ENCODE assay signal across 29 mouse cellular contexts in genomic region chr1:188420543-188420942, GRCm38 (mm10).
A peak's percentile ranks its signal among the peaks of the same experiment; 100 is the strongest.
DNase-seq lines count a peak whose midpoint lies in the region; ATAC-seq and TF ChIP-seq lines count a peak whose summit lies in the region.
"Had no signal": no experiment of that assay in that cellular context is flagged by ENCODE, and none has a peak within 500 bp of the region (broad histone marks: within the 10 kb centered on the region; RNA-seq: fewer than 3 reads in every experiment).

No protein-coding gene starts in this region.

- H3K36me3 ChIP-seq in hindbrain, embryonic 13.5 days: no peaks in the 10 kb centered on the region
- H3K36me3 ChIP-seq: embryonic facial prominence, embryonic 13.5 days; embryonic facial prominence, embryonic 15.5 days; forebrain, embryonic 10.5 days; forebrain, embryonic 12.5 days; forebrain, embryonic 15.5 days; G1E had no signal

- no peak overlapping the region for H3K4me2 ChIP-seq in hindbrain, embryonic 13.5 days
- H3K4me2 ChIP-seq: embryonic facial prominence, embryonic 13.5 days; embryonic facial prominence, embryonic 15.5 days; forebrain, embryonic 12.5 days; forebrain, embryonic 15.5 days had no signal

- no peaks in the 10 kb centered on the region for H3K4me1 ChIP-seq in hindbrain, embryonic 13.5 days (replicated peaks)
- H3K4me1 ChIP-seq: embryonic facial prominence, embryonic 13.5 days; embryonic facial prominence, embryonic 15.5 days; forebrain, embryonic 10.5 days; forebrain, embryonic 12.5 days; forebrain, embryonic 15.5 days had no signal

- intact Hi-C loops in left cerebral cortex, adult 2 months (cut with DNase I): no loop called here

- 87% methylated on average over 2 of the region's 2 CpGs for WGBS in hindbrain, embryonic 13.5 days

- TF ChIP-seq CTCF in left cerebral cortex, adult 2 months (IDR thresholded peaks at IDR 0.05): peak; percentile 3

- no peak overlapping the region for H3K27ac ChIP-seq in left cerebral cortex, adult 2 months
- H3K27ac ChIP-seq in hindbrain, embryonic 13.5 days: no peak overlapping the region
- H3K27ac ChIP-seq: embryonic facial prominence, embryonic 13.5 days; embryonic facial prominence, embryonic 15.5 days; forebrain, embryonic 10.5 days; forebrain, embryonic 12.5 days; forebrain, embryonic 15.5 days had no signal

- no peak overlapping the region for H3K4me3 ChIP-seq in left cerebral cortex, adult 2 months
- H3K4me3 ChIP-seq in hindbrain, embryonic 13.5 days: no peak overlapping the region
- H3K4me3 ChIP-seq: embryonic facial prominence, embryonic 13.5 days; embryonic facial prominence, embryonic 15.5 days; erythroblast, embryonic 14.5 days; forebrain, embryonic 10.5 days; forebrain, embryonic 12.5 days; forebrain, embryonic 15.5 days had no signal

- no peaks in the 10 kb centered on the region for H3K27me3 ChIP-seq in hindbrain, embryonic 13.5 days
- H3K27me3 ChIP-seq: CH12.LX; embryonic facial prominence, embryonic 13.5 days; embryonic facial prominence, embryonic 15.5 days; forebrain, embryonic 12.5 days; forebrain, embryonic 15.5 days; Patski had no signal

- no peak overlapping the region for H3K9ac ChIP-seq in hindbrain, embryonic 13.5 days
- H3K9ac ChIP-seq: embryonic facial prominence, embryonic 13.5 days; embryonic facial prominence, embryonic 15.5 days; forebrain, embryonic 12.5 days; forebrain, embryonic 15.5 days; forebrain, postnatal 0 days had no signal

- ATAC-seq in frontal cortex, adult (ENCODE audit: low TSS enrichment): peak; percentile 95
- ATAC-seq in hindbrain, embryonic 13.5 days (ENCODE audit: low FRiP score): no peak
- ATAC-seq: activated CD4-positive, CD25-positive, alpha-beta regulatory T cell, adult 4 months; CD4-positive, CD25-positive, alpha-beta regulatory T cell, adult 4 months; forebrain, embryonic 15.5 days; forebrain, postnatal 0 days; Patski had no signal

- H3K9me3 ChIP-seq in hindbrain, embryonic 13.5 days: no peaks in the 10 kb centered on the region
- H3K9me3 ChIP-seq: embryonic facial prominence, embryonic 13.5 days; embryonic facial prominence, embryonic 15.5 days; forebrain, embryonic 10.5 days; forebrain, embryonic 12.5 days; forebrain, embryonic 15.5 days had no signal

- DNase-seq in frontal cortex, postnatal 10 days (ENCODE audit: low spot score in 2 of 2): no peak
- no peak for DNase-seq in left cerebral cortex, adult 2 months (ENCODE audit: extremely low spot score in 1 of 2, low spot score in 2 of 2)
- DNase-seq in left cerebral cortex, adult 18-20 months (ENCODE audit: low spot score in 2 of 2): no peak
- peak; percentile 15 for DNase-seq in brain, adult 2 months (ENCODE audit: low read depth, low spot score)
- DNase-seq: adrenal gland, adult 8-10 months; adrenal gland, postnatal 14 days; adrenal gland, postnatal 36 days; B cell, adult 2 months; cerebellum, adult 11 months; cerebellum, adult 18-20 months; cerebellum, adult 8-10 months; cerebellum, adult 9-11 months; cerebellum, postnatal 14 days; cerebellum, postnatal 36 days; embryo, embryonic 11 days; forebrain, postnatal 0 days had no signal
